Mouse (Mus musculus) kidney, postnatal 0 days (tissue): ENCODE data around the gene Qk. TPM values are rescaled to one million over a fixed set of nuclear protein-coding genes. Genes with fewer than 3 reads are reported as not detected.

Source experiments
- ATAC-seq: fragments of 200-750 bp; cut with Nextera tagmentation; replicated peaks from 2 replicates; pipeline ENCODE4 v1.8.0; 2017; ENCODE audit warnings: low read depth, moderate number of reproducible peaks, moderate TSS enrichment, moderate library complexity; ENCODE audit not compliant: low FRiP score
- DNase-seq: peaks from one replicate; pipeline ENCODE4 v3.0.0-alpha.2; 2016; ENCODE audit warnings: low spot score
- H3K27ac ChIP-seq: fragments of 300-500 bp; sonication (generic); 2 replicates; pipeline ENCODE4 v1.5.1; 2014; ENCODE audit warnings: mild to moderate bottlenecking
- H3K27me3 ChIP-seq: fragments of 300-500 bp; sonication (generic); 2 replicates; pipeline ENCODE4 v1.6.1; 2014; ENCODE audit warnings: low read length, mixed read lengths; ENCODE audit not compliant: insufficient read depth
- H3K36me3 ChIP-seq: fragments of 300-500 bp; sonication (generic); 2 replicates; pipeline ENCODE4 v1.6.1; 2014; ENCODE audit warnings: low read length, mixed read lengths; ENCODE audit not compliant: insufficient read depth
- H3K4me1 ChIP-seq: fragments of 300-500 bp; sonication (generic); replicated peaks from 2 replicates; pipeline ENCODE4 v1.6.1; 2014; ENCODE audit warnings: antibody characterized with exemption, low read length, mixed read lengths; ENCODE audit not compliant: insufficient read depth
- H3K4me2 ChIP-seq: fragments of 300-500 bp; sonication (generic); 2 replicates; pipeline ENCODE4 v1.6.1; 2014; ENCODE audit warnings: mild to moderate bottlenecking, low read length, moderate library complexity, mixed read lengths
- H3K4me3 ChIP-seq: fragments of 300-500 bp; sonication (generic); replicated peaks from 2 replicates; pipeline ENCODE4 v1.5.1; 2014; ENCODE audit warnings: low read depth, low read length
- H3K9ac ChIP-seq: fragments of 300-500 bp; sonication (generic); 2 replicates; pipeline ENCODE4 v1.6.1; 2014; ENCODE audit warnings: low read depth, low read length
- H3K9me3 ChIP-seq: fragments of 300-500 bp; sonication (generic); replicated peaks from 2 replicates; pipeline ENCODE4 v1.6.1; 2016; ENCODE audit warnings: low read length, inconsistent platforms, mixed read lengths
- CTCF ChIP-seq: IDR thresholded peaks from 2 replicates; pipeline ENCODE4 v1.5.1; 2016; ENCODE audit warnings: antibody characterized with exemption, low read depth, mild to moderate bottlenecking, moderate library complexity
- WGBS: fragments of 180-500 bp; shearing (Covaris S2); extraction: QIAGEN DNeasy Blood & Tissue Kit; methylation state at CpG from one replicate; pipeline ENCODE4 v1.1.7; 2014; 5-methylcytosine and 5-hydroxymethylcytosine counted together
- polyA plus RNA-seq: library from polyadenylated mRNA; unstranded; fragments of >200 nt; fragmentation: Nextera tagmentation; extraction: Ambion mirVana; gene quantifications from 2 replicates; pipeline ENCODE4 v1.2.1, GENCODE M21; 2015

The Qk gene
- 30.3 and 32.4 TPM in 2 replicates for polyA plus RNA-seq

GRCm38 (mm10) chr17:10319685-10320455 is at the start of gene Qk:
TSS of gene Qk (minus strand) at chr17:10319854.
- Histone ChIP-seq H3K9me3 (no peaks in the 10 kb centered on the region), H3K4me1 (peaks cover 9% of the 10 kb centered on the region; the same call in 1 of the 2 replicates), H3K9ac (peak within 1 kb of the TSS; percentile 98), H3K36me3 (no peaks in the 10 kb centered on the region), H3K4me2 (peak within 1 kb of the TSS; percentile 72), H3K4me3 (peak within 1 kb of the TSS; percentile 85), H3K27me3 (no peaks in the 10 kb centered on the region), H3K27ac (peak within 1 kb of the TSS; percentile 99)
- DNase-seq (peak; percentile 93), ATAC-seq (peak; percentile 79)
- TF ChIP-seq CTCF = no peak; the same call in 1 of the 2 replicates
- under 1% methylated on average over 79 of the region's 86 CpGs for WGBS

GRCm38 (mm10) chr17:10367044-10367443 is 47.4 kb upstream of the Qk start:
- Histone ChIP-seq H3K27me3 (no peaks in the 10 kb centered on the region), H3K27ac (no peak overlapping the region)
- ATAC-seq = no peak

GRCm38 (mm10) chr17:10366577-10366976 is 46.9 kb upstream of the Qk start:
- Histone ChIP-seq H3K9me3 (no peaks in the 10 kb centered on the region), H3K27ac (no peak overlapping the region), H3K4me1 (no peaks in the 10 kb centered on the region), H3K36me3 (no peaks in the 10 kb centered on the region), H3K9ac (no peak overlapping the region), H3K4me2 (no peak overlapping the region), H3K27me3 (no peaks in the 10 kb centered on the region), H3K4me3 (no peak overlapping the region)
- WGBS = 85% methylated on average over 4 of the region's 4 CpGs
- DNase-seq (no peak), ATAC-seq (no peak)
- no peak for TF ChIP-seq CTCF

More at GRCm38 (mm10) chr17:10367044-10367443, 47.4 kb upstream of the Qk start:
- no peak for TF ChIP-seq CTCF
- WGBS = 62% methylated on average over 5 of the region's 5 CpGs
- no peaks in the 10 kb centered on the region for H3K36me3 ChIP-seq
- H3K9me3 ChIP-seq = no peaks in the 10 kb centered on the region
- H3K9ac ChIP-seq = no peak overlapping the region
- H3K4me2 ChIP-seq = no peak overlapping the region
- H3K4me1 ChIP-seq = no peaks in the 10 kb centered on the region
- DNase-seq = no peak
- no peak overlapping the region for H3K4me3 ChIP-seq

- Histone ChIP-seq H3K27me3 (no peaks in the 10 kb centered on the region), H3K27ac (no peak overlapping the region), H3K4me2 (no peak overlapping the region), H3K4me1 (no peaks in the 10 kb centered on the region), H3K9me3 (no peaks in the 10 kb centered on the region), H3K4me3 (no peak overlapping the region), H3K9ac (no peak overlapping the region), H3K36me3 (no peaks in the 10 kb centered on the region)
- ATAC-seq (no peak), DNase-seq (no peak)
- no peak for TF ChIP-seq CTCF
- WGBS = 68% methylated on average over 13 of the region's 13 CpGs
These were observed 46.1 kb upstream of the Qk start for GRCm38 (mm10) chr17:10365501-10366482.

GRCm38 (mm10) chr17:10363151-10363550 is 43.5 kb upstream of the Qk start:
- no peak overlapping the region for H3K27ac ChIP-seq
- no peaks in the 10 kb centered on the region for H3K36me3 ChIP-seq
- no peak overlapping the region for H3K4me2 ChIP-seq
- no peaks in the 10 kb centered on the region for H3K4me1 ChIP-seq
- 74% methylated on average over 3 of the region's 3 CpGs for WGBS
- no peaks in the 10 kb centered on the region for H3K27me3 ChIP-seq
- TF ChIP-seq CTCF = no peak
- no peak overlapping the region for H3K4me3 ChIP-seq
- ATAC-seq (no peak), DNase-seq (no peak)
- no peaks in the 10 kb centered on the region for H3K9me3 ChIP-seq
- H3K9ac ChIP-seq = no peak overlapping the region

- Histone ChIP-seq H3K4me3 (no peak overlapping the region), H3K9me3 (no peaks in the 10 kb centered on the region), H3K4me2 (no peak overlapping the region), H3K4me1 (no peaks in the 10 kb centered on the region), H3K27me3 (no peaks in the 10 kb centered on the region), H3K27ac (no peak overlapping the region), H3K9ac (no peak overlapping the region), H3K36me3 (no peaks in the 10 kb centered on the region)
- ATAC-seq (no peak), DNase-seq (no peak)
- 93% methylated on average over 7 of the region's 7 CpGs for WGBS
- TF ChIP-seq CTCF = no peak
These were observed 42.2 kb upstream of the Qk start for GRCm38 (mm10) chr17:10361882-10362291.
